Mouse (Mus musculus) layer of hippocampus, adult 11-12 months (tissue): Measurements from ENCODE around the gene Tmem170b.
"Not testable (repeated sequence)": the region's sequence is repeated elsewhere in the genome, so short reads cannot be mapped to it uniquely, and the experiment has no call there.

Experiments
- DNase-seq: peaks from one replicate; pipeline ENCODE4 v3.0.0; 2022; ENCODE audit warnings: low spot score

Tmem170b gene

GRCm38 (mm10) chr13:41669951-41670350 lies 64.2 kb downstream of the Tmem170b start:
- no peak for DNase-seq

DNA sequence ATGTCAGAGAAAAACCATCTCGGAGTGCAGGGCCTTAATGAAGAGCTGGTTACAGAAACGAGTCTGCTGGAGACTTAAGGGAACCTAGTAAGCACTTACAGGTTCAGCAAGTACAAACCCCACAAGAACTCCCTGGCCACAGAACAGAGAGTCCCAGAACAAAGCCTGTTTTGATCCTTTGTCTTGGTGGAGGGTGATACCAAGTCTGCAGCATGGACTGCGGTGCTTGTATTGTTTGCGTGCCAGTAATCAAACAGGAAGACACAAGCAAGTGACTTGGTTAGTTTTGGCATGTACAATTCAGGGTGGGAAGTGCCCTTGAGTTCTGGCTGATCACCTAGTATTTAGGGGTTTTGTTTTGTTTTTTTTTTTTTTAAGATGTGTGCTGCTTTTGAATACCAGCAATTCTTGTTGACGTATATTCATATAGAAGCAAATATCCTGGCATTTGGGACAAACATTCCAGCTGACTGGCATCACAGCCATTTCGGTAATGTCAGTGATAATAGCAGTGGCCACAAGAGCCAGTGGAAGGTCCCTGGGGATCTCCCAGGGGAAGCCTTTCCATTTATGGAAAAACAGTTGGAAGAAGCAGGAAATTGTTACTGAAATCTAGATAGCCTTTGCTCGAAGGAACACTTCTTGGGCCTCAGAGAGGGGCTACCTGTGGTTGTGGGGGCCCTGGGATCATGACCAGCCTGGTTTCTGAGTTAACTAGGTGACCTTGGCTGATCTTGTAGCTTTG lies 64.9 kb downstream of the Tmem170b start:
- no peak for DNase-seq

DNA sequence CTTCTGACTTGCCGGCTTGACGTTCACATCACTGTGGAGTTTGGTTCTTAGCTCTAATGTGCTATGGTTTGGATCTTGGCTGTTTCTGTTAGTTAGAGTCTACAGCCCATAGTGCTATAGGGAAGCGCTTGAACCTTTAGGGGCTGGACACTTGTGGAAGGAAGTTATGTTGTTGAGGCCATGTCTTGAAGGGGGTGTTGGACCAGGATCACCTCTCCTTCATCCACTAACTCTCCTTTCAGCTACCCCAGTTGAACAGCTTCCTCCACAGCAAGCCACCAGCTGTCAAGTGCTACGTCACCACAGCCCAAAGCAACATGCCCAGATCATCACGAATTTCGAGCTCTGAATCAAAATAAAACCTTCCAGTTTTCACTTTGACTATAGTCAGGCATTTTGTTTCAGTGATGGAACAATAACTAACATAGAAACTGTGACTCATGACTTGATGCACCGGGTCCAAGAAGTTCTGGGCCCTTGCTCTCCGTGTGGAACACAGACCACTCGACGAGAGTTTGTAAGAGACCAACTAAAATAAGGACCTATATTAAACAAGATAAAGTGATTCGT lies 65.5 kb downstream of the Tmem170b start:
- DNase-seq = no peak

- not testable (repeated sequence) for DNase-seq
These were observed 67.2 kb downstream of the Tmem170b start for GRCm38 (mm10) chr13:41672904-41673303.

DNA sequence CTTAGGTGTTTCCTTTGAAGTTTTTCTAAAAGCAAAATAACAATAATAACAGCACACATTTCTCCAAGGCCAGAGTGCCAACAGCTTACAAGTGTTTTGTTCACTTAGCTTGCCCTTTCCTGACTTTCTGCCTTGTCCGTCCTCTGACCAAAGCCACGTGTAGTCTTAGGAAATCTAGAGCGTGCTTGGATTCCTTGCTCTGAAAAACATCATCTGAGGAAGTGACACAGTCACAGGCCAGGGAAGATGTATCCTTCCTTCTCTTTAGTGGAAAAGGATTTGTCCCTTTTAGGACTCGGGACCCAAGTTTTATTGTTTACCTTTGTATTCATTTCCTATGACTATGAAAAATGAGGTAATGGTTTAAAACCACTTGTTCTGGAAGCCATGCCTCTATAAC lies 67.8 kb downstream of the Tmem170b start:
- no peak for DNase-seq

DNA sequence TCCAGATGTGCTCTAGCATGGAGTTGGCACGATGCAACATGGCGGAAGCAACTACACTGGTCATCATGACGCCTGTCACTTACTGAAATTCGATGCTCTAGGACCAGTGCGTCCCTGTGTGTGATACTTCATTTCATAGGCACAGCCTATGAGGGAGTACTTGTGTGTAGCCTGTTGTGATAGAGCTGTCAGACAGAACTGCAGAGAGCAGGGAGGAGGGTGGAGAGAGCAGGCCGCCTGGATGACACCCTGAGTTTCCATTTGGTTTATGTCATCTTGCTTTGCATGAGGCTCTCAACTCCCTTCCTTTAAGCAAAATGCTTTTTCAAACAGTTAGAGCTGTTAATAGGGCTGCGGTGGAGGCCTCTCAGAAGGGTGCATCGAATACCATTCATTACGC lies 68.9 kb downstream of the Tmem170b start:
- DNase-seq = not testable (repeated sequence)

GRCm38 (mm10) chr13:41675498-41675897 lies 69.8 kb downstream of the Tmem170b start:
- DNase-seq = no peak

- DNase-seq = no peak
These were observed 70.5 kb downstream of the Tmem170b start for GRCm38 (mm10) chr13:41675966-41676835.

DNA sequence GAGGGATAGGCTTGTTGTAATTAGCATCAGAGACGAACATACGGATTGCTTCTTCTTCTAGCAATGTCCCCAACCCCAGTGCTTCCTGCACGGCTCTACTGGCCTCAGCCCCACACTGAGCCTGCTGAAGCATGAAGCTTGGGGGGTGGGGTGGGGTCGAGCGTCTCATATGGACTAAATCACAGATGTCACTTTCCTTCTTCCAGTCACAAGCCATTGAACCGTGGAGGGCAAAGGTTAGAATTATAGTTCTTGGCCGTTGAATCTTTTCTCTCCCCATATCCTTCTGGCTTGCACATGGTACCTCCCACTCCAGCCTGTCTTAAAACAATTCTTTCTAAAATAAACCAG lies 71.1 kb downstream of the Tmem170b start:
- no peak for DNase-seq

DNA sequence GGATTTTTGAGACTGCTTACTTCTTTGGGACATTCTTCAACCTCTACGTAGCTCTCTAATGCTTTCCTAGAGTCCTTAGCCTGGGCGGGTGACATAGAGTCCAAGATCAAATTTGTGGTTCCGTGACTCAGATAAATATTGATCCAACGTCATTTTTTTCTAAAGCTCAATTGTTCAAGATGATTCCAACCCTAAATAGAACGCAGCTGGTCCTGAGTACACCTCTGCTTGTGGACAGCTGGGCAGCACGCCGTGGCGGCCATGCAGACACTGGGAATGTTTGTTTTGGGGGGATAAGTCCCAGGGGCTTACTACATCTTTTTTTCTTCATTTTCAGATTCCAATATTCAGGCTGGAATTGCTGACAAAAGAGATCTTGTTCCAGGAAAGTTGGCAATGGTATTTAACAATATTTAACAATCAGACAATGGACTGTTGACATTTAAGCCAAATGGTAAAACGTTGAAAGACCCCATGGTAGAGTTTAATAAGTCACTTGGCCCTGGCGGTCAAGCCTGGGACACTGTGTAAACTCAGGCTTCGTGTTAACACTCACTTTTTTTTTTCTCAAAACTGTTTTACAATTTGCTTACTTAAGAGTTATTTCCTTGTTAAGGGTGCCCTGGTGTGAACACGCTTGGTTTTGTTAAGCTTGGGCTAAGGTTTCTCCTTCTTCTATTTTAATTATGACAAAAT lies 75.3 kb downstream of the Tmem170b start:
- DNase-seq = no peak

GRCm38 (mm10) chr13:41682341-41683119 lies 76.8 kb downstream of the Tmem170b start:
- peak; percentile 17 for DNase-seq

- DNase-seq = no peak
These were observed 77.8 kb downstream of the Tmem170b start for GRCm38 (mm10) chr13:41683356-41684012.

- no peak for DNase-seq
These were observed 79.8 kb downstream of the Tmem170b start for GRCm38 (mm10) chr13:41685499-41685898.

- DNase-seq = no peak
These were observed 83.3 kb downstream of the Tmem170b start for GRCm38 (mm10) chr13:41689055-41689454.

DNA sequence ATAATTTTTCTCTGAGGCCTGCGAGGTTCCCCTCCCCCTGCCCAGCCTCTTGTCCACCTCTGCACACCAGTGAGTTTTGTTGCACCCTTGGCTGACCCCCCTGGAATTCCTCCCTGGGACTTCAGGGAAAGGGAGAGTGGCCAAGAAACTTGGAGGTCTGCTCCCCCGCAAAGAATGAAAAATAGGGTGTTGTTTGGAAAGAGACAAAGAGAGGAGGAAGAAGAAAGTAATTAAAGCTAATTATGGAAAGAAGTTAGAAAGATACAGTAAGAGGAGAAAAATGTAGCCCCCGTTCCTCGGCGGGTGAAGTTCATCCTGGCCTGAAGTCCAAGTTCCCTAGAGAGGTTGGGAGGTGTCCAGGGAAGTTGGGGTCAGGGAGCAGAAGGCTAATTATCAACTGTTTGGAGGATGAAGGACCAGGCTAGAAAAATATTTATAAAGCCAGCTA lies 83.9 kb downstream of the Tmem170b start:
- no peak for DNase-seq
